Mouse (Mus musculus): ENCODE measurements at regions not wholly inside any gene's neighbourhood (a gene's known extent, or its start where the extent isn't known, plus 50 kb on each side); places are given as distances from the start of the nearest gene placed in this dataset.

DNA sequence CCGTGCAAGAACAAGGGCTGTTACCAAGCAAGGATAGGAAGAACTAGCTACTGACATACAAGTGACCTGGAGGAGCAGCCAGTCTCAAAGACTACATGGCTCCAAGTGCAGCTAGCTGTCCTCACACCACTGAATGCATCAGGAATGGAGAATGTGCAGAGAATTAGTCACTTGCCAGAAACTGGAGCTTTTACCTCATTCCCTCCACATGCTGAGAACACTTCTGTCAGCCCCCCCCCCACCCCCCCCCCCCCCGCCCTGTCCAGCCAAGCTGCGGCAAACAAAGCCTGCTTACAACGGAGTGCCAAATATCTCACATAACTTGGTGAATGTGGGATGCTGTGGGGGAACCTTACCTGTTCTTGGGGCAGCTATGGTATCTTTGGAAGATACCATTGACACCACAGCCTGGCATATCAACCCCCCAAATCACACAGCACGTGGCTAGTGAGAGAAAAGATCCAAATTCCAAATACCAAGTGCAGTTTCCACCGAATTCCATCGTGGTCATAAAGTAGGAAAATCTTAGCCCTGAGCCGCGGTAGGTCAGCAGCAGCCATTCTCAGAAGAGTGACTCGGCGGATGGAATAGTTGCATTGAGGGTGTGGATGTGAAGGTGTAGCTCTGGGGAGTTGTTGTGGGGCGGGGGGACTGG is 126.3 kb downstream of the Gadd45g start:
- no peak for TF ChIP-seq CTCF (IDR thresholded peaks at IDR 0.05; ENCODE audit: low read depth)
- TF ChIP-seq EP300 (optimal IDR thresholded peaks at IDR 0.05): no peak
